Mouse (Mus musculus): Measurements from ENCODE around the gene Nr2c1. TPM values are rescaled to one million over a fixed set of nuclear protein-coding genes. Genes with fewer than 3 reads are reported as not detected.

Gene Nr2c1
- 9.9 and 11.0 TPM in 2 replicates for polyA plus RNA-seq (2015; fragmentation: Nextera tagmentation; extraction: Ambion mirVana)

DNA sequence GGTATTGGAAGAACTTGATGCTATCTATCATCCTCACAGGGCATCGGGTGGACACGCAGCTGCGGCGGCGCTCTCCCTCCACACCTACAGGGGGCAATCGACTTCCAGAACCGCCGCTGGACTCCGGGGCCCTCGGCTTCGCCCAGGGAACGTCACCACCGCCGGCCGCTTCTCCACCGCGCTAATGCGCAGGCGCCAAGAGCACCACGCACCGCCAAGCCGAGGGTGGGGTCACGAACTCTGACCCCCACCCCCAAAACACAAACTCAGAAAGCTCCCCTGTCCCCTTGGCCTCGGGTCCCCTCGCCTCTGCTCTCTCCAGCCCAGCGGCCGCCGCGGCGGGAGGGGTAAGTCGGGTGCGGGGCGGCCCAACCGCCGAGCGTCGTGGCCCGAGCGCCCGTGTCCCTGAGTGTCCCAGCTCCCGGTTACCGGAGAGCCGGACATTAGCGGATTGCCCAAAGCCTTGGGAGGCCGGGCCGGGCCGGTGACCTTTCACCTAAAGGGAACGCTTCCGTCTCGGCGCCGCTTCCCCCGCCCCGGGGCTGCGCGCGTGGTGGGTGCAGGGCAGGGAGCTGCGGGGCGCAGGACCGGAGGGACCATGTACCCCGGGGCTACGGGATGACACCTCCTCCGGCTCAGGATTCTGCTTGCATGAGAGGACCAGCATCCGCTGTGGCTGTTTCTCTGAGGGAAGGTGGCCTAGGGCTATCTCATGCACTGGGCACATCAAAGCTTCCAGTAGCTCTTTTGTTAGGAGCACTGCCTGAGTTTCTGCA, at the start of gene Nr2c1:
Gene Nr2c1, plus strand, starts transcription at position 268 of the 776 bp plus-strand sequence.
- Histone ChIP-seq H3K36me3 (ENCODE audit: control insufficient read depth, insufficient read depth, low read length) (no peaks in the 10 kb centered on the region), H3K4me2 (ENCODE audit: low read depth, low read length) (peak within 1 kb of the TSS; percentile 66), H3K27me3 (ENCODE audit: control insufficient read depth, insufficient read depth, low read length) (no peaks in the 10 kb centered on the region), H3K9ac (ENCODE audit: low read length) (peak within 1 kb of the TSS; percentile 95), H3K27ac (ENCODE audit: low read length) (peak within 1 kb of the TSS; percentile 97), H3K4me3 (replicated peaks; ENCODE audit: low read length) (peak within 1 kb of the TSS; percentile 88), H3K9me3 (replicated peaks; ENCODE audit: control insufficient read depth, low read length) (no peaks in the 10 kb centered on the region), H3K4me1 (ENCODE audit: control insufficient read depth, insufficient read depth, low read length) (peaks cover 9% of the 10 kb centered on the region; the same call in 1 of the 2 replicates)
- WGBS, result under 1% methylated on average over 64 of the region's 64 CpGs
- peak; percentile 91 for ATAC-seq (ENCODE audit: insufficient read depth, low FRiP score)

DNA sequence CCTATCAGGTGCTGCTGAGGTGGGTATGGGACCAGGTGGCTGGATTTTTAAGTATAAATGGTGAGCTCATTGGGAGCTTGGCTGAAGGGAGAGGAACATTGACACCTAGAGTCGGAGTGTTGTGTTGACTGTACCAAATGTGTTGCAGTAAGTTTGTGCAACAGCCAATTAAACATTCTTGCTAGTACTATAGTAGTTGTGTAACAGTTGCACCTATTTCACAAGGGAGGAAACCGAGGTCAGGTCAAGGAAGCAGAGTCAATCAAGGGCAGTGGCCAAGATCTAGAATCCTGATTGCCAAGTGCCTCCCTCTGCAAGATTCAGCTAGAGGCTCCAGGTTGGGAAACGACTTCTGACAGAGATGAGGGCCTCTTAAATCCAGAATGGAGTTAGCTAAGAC, 49.7 kb upstream of the Nr2c1 start:
- no peak overlapping the region for H3K4me3 ChIP-seq (replicated peaks; ENCODE audit: low read length)
- WGBS, result 82% methylated on average over 3 of the region's 3 CpGs
- H3K4me1 ChIP-seq (ENCODE audit: control insufficient read depth, insufficient read depth, low read length), result peaks cover 6% of the 10 kb centered on the region; the same call in 1 of the 2 replicates
- no peak for ATAC-seq (ENCODE audit: insufficient read depth, low FRiP score)
- no peak overlapping the region for H3K4me2 ChIP-seq (ENCODE audit: low read depth, low read length)
- H3K27ac ChIP-seq (ENCODE audit: low read length), result no peak overlapping the region
- no peak overlapping the region for H3K9ac ChIP-seq (ENCODE audit: low read length)
- H3K36me3 ChIP-seq (ENCODE audit: control insufficient read depth, insufficient read depth, low read length), result no peaks in the 10 kb centered on the region
- H3K27me3 ChIP-seq (ENCODE audit: control insufficient read depth, insufficient read depth, low read length), result no peaks in the 10 kb centered on the region
- no peaks in the 10 kb centered on the region for H3K9me3 ChIP-seq (replicated peaks; ENCODE audit: control insufficient read depth, low read length)

DNA sequence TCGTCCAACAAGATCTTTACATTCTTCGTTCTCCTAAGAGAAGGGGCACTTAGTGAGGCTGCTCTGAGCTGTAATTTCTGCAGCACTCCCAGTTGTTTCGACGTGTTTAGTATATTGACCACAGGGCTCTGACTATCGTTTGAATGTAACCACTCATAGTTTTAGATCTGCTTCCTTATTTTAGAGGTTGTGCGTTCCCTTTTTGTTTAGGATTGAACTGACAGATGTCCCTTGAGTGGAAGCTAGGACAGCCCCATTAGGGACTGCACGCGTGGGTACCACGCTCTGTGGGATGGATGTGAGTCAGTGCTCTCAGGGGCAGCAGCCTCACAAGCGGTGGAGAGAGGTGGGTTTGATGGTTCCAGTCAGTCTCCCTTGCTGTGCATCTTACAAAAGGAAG, 42.3 kb upstream of the Nr2c1 start:
- Histone ChIP-seq H3K4me3 (replicated peaks; ENCODE audit: low read length) (no peak overlapping the region), H3K4me2 (ENCODE audit: low read depth, low read length) (no peak overlapping the region), H3K36me3 (ENCODE audit: control insufficient read depth, insufficient read depth, low read length) (no peaks in the 10 kb centered on the region), H3K27me3 (ENCODE audit: control insufficient read depth, insufficient read depth, low read length) (no peaks in the 10 kb centered on the region), H3K4me1 (ENCODE audit: control insufficient read depth, insufficient read depth, low read length) (no peaks in the 10 kb centered on the region), H3K9me3 (replicated peaks; ENCODE audit: control insufficient read depth, low read length) (no peaks in the 10 kb centered on the region), H3K9ac (ENCODE audit: low read length) (no peak overlapping the region), H3K27ac (ENCODE audit: low read length) (no peak overlapping the region)
- 87% methylated on average over 10 of the region's 10 CpGs for WGBS
- no peak for ATAC-seq (ENCODE audit: insufficient read depth, low FRiP score)

DNA sequence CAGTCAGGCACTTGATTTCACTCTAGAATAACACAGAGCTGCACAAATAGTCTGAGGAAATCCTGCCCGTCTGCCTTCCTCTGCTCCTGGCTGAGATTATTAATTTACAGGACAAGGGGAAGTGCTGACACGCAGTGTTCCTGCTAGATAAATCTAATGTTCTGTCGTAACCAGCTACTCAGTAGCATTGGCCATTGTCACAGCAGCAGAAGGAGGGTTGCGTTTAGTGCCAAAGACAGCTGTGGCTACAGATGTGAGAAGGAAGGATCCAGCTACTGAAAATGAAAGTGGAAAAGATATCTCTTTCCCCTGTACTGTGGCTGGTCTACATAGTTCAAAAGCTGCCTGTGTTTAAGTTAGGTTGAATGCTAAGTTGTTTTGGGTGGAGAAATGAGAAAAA, 40.7 kb upstream of the Nr2c1 start:
- Histone ChIP-seq H3K36me3 (ENCODE audit: control insufficient read depth, insufficient read depth, low read length) (no peaks in the 10 kb centered on the region), H3K27me3 (ENCODE audit: control insufficient read depth, insufficient read depth, low read length) (no peaks in the 10 kb centered on the region), H3K4me3 (replicated peaks; ENCODE audit: low read length) (no peak overlapping the region), H3K4me2 (ENCODE audit: low read depth, low read length) (no peak overlapping the region), H3K4me1 (ENCODE audit: control insufficient read depth, insufficient read depth, low read length) (no peaks in the 10 kb centered on the region), H3K9ac (ENCODE audit: low read length) (no peak overlapping the region), H3K27ac (ENCODE audit: low read length) (no peak overlapping the region), H3K9me3 (replicated peaks; ENCODE audit: control insufficient read depth, low read length) (no peaks in the 10 kb centered on the region)
- no peak for ATAC-seq (ENCODE audit: insufficient read depth, low FRiP score)
- 38% methylated on average over 4 of the region's 4 CpGs for WGBS

DNA sequence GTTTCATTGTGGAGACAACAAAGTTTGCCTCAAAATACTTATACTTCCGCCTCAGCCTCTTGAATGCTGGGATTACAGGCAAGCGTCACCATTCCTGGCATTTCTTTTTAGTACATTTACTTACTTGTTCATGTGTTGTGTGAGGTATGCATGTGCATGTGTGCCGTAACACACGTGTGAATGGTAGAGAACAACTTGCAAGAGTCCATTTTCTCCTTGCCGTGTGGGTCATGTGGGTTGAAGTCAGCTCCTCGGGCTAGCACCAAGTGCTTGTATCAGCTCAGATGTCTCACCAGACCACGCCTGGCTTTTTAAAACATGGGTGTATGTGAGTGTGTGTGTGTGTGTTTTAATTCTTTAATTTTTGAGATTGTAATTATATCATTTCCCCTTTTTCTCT, 40.2 kb upstream of the Nr2c1 start:
- H3K27me3 ChIP-seq (ENCODE audit: control insufficient read depth, insufficient read depth, low read length), result no peaks in the 10 kb centered on the region
- no peak overlapping the region for H3K4me3 ChIP-seq (replicated peaks; ENCODE audit: low read length)
- no peaks in the 10 kb centered on the region for H3K9me3 ChIP-seq (replicated peaks; ENCODE audit: control insufficient read depth, low read length)
- H3K27ac ChIP-seq (ENCODE audit: low read length), result no peak overlapping the region
- no peaks in the 10 kb centered on the region for H3K36me3 ChIP-seq (ENCODE audit: control insufficient read depth, insufficient read depth, low read length)
- no peak for ATAC-seq (ENCODE audit: insufficient read depth, low FRiP score)
- 84% methylated on average over 7 of the region's 7 CpGs for WGBS
- no peak overlapping the region; the same call in 1 of the 2 replicates for H3K9ac ChIP-seq (ENCODE audit: low read length)
- no peaks in the 10 kb centered on the region for H3K4me1 ChIP-seq (ENCODE audit: control insufficient read depth, insufficient read depth, low read length)
- no peak overlapping the region for H3K4me2 ChIP-seq (ENCODE audit: low read depth, low read length)

DNA sequence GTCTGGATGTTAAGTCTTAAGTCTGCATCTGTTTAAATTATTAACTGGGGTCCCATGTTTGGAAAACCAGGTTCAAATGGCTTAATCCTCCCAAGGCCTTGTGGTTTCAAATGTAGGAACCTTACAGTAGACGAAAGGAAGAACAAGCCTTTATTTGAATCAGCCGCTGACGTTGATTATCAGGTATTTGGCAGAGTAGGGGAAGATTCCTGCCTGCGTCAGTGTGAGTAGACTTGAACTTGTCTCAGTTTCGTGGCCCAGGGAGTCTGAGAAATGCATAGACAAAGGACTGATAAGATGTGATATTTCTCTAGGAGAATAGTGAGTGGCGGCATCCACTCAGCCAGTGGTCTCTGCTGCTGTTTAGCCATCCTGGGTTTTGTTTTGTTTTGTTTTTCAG, 39.0 kb upstream of the Nr2c1 start:
- no peak overlapping the region for H3K27ac ChIP-seq (ENCODE audit: low read length)
- H3K4me3 ChIP-seq (replicated peaks; ENCODE audit: low read length), result no peak overlapping the region
- H3K4me2 ChIP-seq (ENCODE audit: low read depth, low read length), result no peak overlapping the region
- 92% methylated on average over 6 of the region's 6 CpGs for WGBS
- H3K27me3 ChIP-seq (ENCODE audit: control insufficient read depth, insufficient read depth, low read length), result no peaks in the 10 kb centered on the region
- no peaks in the 10 kb centered on the region for H3K9me3 ChIP-seq (replicated peaks; ENCODE audit: control insufficient read depth, low read length)
- no peak overlapping the region for H3K9ac ChIP-seq (ENCODE audit: low read length)
- no peaks in the 10 kb centered on the region for H3K4me1 ChIP-seq (ENCODE audit: control insufficient read depth, insufficient read depth, low read length)
- no peak for ATAC-seq (ENCODE audit: insufficient read depth, low FRiP score)
- no peaks in the 10 kb centered on the region for H3K36me3 ChIP-seq (ENCODE audit: control insufficient read depth, insufficient read depth, low read length)

DNA sequence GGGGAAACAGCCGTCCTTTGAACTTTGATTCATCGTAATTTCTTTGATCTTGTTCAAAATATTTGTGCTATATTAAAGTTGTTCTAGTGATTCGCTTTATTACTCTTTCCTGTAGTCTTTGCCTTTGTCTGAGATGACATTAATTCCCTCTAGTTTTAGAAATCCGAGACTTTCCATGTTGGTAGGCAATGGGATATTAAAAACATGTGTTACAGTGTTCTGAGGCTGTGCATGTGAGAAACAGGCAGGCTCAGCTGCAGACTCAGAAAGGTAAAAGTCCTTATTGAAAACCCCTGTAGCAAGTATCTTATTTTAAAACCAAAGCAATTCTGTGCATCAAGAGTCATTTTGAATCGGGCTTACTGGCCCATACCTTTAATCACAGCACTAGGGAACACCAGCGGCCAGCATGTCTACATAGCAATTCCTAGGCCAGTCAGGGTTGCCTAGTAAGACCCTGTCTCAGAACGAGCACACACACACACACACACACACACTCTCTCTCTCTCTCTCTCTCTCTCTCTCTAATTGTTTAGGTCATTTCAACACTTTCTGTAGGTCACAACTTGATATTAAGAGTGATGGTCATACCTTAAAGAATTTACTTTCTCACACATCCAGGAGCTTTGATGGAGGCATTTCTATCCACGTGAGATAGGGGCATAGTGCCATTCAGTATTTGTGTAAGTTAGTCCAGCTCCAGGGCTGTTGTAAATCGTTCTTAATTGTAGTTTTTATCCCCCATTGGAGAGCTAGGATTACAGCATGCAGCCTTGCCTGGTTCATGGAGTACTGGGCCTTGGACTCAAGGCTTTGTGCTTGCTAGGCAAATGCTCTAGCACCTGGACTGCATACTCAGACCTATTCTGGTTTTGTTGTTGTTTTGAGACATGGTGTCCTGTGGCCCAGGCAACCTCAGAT, 36.7 kb upstream of the Nr2c1 start:
- H3K4me3 ChIP-seq (replicated peaks; ENCODE audit: low read length), result no peak overlapping the region
- no peaks in the 10 kb centered on the region for H3K27me3 ChIP-seq (ENCODE audit: control insufficient read depth, insufficient read depth, low read length)
- H3K36me3 ChIP-seq (ENCODE audit: control insufficient read depth, insufficient read depth, low read length), result no peaks in the 10 kb centered on the region
- H3K4me1 ChIP-seq (ENCODE audit: control insufficient read depth, insufficient read depth, low read length), result peaks cover 4% of the 10 kb centered on the region
- no peaks in the 10 kb centered on the region for H3K9me3 ChIP-seq (replicated peaks; ENCODE audit: control insufficient read depth, low read length)
- no peak overlapping the region for H3K4me2 ChIP-seq (ENCODE audit: low read depth, low read length)
- no peak for ATAC-seq (ENCODE audit: insufficient read depth, low FRiP score)
- H3K27ac ChIP-seq (ENCODE audit: low read length), result no peak overlapping the region
- WGBS, result 79% methylated on average over 9 of the region's 9 CpGs
- no peak overlapping the region for H3K9ac ChIP-seq (ENCODE audit: low read length)

DNA sequence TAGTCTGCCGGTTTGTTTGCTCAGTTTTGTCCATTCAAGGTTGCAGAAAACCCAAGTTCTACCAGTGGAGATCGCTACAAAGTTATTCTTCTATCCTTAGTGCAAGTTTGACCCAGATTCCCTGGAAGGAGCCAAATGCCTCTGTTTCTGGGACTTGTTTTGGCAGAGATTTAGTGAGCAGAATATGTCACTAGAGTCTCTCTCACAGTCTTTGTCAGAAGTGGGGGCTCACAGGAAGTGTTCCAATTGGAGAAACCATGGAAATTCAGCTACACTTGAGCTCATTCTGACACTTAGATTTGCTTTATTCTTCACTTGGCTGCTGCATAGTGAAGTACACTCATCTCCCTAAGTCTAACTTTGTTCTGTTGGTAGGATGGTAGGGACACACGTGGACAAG, 35.6 kb upstream of the Nr2c1 start:
- 77% methylated on average over 3 of the region's 3 CpGs for WGBS
- no peak overlapping the region for H3K4me2 ChIP-seq (ENCODE audit: low read depth, low read length)

More for the DNA sequence above, 35.6 kb upstream of the Nr2c1 start:
- no peaks in the 10 kb centered on the region for H3K27me3 ChIP-seq (ENCODE audit: control insufficient read depth, insufficient read depth, low read length)
- no peak overlapping the region for H3K4me3 ChIP-seq (replicated peaks; ENCODE audit: low read length)
- H3K4me1 ChIP-seq (ENCODE audit: control insufficient read depth, insufficient read depth, low read length), result peaks cover 5% of the 10 kb centered on the region
- H3K9me3 ChIP-seq (replicated peaks; ENCODE audit: control insufficient read depth, low read length), result no peaks in the 10 kb centered on the region
- H3K27ac ChIP-seq (ENCODE audit: low read length), result no peak overlapping the region
- no peak for ATAC-seq (ENCODE audit: insufficient read depth, low FRiP score)
- no peak overlapping the region for H3K9ac ChIP-seq (ENCODE audit: low read length)
- H3K36me3 ChIP-seq (ENCODE audit: control insufficient read depth, insufficient read depth, low read length), result no peaks in the 10 kb centered on the region

Data from stomach, embryonic 16.5 days (tissue).